Mouse (Mus musculus) cerebellum, adult 11 months (tissue): Measurements from ENCODE around the gene Pgr.
A peak's percentile ranks its signal among the peaks of the same experiment; 100 is the strongest.

Source experiments
- DNase-seq: peaks from one replicate; pipeline ENCODE4 v3.0.0; 2022

The Pgr gene

DNA sequence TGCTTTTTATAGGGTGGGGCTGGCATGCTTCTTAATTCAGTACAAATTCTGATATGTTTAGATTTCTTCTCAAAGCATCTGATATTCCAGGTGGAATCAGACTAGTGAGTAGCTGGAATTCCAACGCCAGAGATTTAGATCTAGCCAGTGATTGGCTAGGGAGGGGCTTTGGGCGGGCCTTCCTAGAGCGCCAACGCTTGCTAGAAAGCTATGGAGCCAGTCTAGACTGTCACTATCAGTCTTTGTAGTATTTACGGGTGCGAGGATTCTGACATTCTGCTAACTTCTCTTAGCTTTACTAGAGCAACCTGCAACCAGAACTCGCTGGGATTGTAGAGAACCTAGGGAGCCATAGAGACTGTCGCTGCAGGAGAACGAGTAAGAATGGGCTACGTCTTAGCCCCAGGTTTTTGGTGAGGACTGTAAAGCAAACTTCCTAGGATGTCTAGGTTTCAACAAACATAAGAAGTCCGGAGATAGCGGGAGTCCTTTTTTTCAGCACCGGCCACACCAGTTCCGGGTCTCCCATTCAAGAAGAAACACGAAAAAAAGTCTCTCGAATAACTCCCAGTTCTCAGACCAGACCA lies at the start of gene Pgr:
Gene Pgr (plus strand): TSS at position 218 of the 587 bp plus-strand sequence.
- DNase-seq: no peak

DNA sequence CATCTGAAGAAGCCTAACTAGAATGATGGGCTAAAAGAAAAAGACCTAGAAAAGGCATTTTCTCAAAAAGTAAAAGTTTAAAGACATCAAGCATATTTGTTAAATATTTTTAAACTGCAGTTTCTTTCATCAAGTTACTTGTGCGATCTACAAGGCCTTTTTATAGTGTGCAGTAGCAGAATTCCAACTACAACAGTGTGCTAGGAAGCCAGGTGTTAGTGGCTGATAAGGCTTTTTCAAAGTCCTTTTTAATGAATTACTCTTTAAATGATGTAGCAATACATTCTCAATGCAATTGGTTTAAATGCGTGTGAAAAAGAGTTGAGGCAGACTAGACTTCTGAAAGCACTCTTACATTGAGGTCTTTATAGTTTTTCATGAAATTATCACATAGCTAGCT lies 42.2 kb upstream of the Pgr start:
- DNase-seq: no peak

DNA sequence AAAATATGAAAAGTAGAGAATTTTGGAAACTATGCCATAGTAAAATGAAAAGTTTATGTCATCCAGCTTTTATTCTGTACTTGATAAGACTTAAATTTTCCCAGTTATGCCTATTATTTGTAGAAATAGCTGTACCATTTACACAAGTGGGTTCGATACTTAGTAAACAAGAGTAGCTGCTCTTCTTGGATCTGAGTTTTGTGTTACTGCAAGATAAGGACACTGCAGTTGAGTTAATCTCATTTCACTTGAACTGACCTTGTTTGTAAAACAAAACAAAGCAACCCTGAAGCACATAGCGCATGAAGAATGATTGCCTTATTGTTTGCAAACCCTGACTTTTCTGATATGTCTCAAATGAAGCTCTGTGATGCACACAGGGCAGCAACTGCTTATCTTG lies 31.1 kb upstream of the Pgr start:
- DNase-seq: no peak

DNA sequence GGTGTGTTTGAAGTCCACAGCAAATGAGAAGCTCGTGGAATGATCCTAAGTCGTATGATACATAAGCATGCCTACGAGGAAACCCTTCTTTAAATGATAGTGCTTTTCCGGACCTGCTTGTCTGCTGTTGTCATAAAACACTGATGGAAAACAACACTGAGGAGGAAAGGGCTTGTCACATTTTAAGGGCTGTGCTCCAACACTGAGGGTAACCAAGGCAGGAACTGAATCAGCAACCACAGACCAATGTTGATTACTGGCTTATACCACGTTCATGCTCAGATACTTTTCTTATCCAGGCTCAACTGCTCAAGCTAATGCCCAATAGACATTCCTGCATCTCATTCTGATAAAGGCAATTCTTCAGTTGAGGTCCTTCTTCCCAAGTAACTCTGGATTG lies 4.4 kb upstream of the Pgr start:
- no peak for DNase-seq

DNA sequence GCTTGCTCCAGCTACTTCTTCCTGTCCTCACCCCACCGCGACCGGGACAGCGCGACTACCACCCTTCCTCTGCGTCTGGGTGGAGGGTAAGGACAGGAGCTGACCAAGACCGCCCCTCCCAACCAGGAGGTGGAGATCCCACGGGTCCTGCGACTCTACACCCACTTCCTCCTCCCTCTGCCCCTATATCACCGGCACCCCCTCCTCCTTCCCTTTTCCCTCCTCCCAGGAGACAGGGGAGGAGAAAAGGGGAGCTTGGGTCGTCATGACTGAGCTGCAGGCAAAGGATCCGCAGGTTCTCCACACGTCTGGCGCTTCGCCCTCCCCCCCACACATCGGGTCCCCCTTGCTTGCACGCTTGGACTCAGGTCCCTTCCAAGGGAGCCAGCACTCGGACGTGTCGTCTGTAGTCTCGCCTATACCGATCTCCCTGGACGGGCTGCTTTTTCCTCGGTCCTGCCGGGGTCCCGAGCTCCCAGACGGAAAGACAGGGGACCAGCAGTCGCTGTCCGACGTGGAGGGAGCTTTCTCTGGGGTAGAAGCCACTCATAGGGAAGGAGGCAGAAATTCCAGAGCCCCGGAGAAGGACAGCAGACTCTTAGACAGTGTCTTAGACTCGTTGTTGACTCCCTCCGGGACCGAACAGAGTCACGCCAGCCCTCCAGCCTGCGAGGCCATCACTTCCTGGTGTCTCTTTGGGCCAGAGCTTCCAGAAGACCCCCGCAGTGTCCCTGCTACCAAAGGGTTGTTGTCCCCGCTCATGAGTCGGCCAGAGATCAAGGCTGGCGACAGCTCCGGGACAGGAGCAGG lies 775 bp downstream of the Pgr start:
- DNase-seq: no peak

DNA sequence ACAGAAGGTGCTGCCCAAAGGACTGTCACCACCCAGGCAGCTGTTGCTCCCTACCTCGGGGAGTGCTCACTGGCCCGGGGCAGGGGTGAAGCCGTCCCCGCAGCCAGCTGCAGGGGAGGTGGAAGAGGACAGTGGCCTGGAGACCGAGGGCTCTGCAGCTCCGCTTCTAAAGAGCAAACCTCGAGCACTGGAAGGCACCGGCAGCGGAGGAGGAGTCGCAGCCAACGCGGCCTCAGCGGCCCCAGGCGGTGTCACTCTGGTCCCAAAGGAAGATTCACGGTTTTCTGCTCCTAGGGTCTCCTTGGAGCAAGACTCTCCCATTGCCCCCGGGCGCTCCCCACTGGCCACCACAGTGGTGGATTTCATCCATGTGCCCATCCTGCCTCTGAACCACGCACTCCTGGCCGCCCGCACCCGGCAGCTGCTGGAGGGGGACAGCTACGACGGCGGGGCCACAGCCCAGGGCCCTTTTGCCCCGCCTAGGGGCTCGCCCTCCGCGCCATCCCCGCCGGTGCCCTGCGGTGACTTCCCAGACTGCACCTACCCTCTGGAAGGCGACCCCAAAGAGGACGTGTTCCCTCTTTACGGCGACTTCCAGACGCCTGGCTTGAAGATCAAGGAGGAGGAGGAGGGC lies 1.5 kb downstream of the Pgr start:
- peak; percentile 8 for DNase-seq

DNA sequence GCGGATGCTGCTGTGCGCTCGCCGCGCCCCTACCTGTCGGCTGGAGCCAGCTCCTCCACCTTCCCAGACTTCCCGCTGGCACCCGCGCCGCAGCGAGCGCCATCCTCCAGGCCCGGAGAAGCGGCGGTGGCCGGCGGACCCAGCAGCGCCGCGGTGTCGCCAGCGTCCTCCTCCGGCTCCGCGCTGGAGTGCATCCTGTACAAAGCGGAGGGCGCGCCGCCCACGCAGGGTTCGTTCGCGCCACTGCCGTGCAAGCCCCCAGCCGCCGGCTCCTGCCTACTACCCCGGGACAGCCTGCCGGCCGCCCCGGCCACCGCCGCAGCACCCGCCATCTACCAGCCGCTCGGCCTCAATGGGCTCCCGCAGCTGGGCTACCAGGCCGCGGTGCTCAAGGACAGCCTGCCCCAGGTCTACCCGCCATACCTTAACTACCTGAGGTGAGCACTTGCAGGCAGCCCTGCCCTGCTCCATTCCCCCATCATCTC lies 2.1 kb downstream of the Pgr start:
- DNase-seq: peak; percentile 20

DNA sequence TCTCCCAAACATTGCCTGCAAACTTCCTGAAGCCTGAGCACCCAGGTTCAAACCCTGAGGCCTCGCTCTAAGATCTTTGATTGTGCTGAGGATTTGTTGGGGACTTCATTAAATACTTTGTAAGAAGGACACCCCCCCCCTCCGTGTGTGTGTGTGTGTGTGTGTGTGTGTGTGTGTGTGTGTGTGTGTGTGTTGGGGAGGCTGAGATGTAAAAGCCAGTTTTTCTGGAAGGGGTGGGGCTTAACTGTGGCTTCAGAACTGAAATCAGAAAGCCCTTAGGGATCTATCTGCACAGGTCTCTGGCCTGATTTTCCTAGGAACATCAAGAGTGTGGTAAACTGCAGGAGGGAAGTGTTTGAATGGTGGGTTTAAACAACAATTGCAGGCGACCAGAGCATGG lies 2.6 kb downstream of the Pgr start:
- no peak for DNase-seq

DNA sequence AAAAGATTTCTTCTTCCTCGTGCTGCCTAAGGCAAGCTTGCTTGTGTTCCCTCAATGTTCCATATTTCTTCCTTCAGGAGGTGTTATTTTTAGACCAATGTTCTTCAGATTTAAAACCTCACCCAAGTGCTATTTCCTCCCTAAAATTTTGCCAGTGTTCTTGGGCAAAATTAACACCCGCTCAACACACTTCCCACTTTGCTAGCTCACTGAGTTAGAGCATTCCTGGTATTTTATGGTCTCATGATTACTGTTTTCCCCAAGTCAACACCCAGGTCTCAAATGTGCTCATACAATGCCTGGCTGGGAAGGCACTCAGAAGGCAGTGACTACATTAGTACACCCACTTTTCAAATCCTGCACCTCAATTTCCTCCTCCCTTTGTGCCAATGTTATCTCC lies 27.9 kb downstream of the Pgr start:
- DNase-seq: no peak

DNA sequence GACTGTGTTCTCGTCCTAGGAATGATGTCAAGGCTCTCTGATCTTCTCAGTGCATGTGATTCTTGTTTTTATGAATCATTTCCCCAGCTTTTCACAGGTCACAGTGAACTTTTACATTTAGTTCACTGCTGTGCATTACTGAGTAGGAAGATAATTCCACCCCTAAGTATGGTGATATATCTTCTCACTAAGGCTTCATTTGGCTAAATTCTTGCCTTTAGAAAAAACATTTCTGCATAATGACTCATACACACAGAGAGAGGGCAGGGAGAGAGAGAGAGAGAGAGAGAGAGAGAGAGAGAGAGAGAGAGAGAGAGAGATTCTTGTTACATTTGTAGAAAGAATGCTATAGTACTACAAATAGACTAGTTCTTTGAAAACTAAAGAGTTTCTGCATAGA lies 38.1 kb downstream of the Pgr start:
- no peak for DNase-seq

DNA sequence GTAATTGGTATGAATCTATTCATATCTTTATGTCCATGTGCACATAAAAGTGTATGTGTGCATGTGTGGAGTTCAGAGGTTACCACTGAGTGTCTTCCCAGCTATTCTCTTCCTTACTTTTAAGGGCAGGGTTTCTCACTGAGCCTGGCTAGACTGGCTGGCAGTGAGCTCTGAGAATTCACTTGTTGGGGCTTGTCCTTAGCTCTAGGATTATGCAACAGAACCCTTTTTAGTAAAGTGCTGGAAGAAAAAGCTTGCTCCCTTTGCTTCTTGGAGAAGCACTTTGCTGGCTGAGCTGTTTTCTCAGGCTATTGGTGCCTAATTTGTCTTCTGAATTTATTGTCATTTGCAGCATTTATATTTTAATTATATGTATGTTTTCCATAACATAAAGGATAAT lies 53.7 kb downstream of the Pgr start:
- no peak for DNase-seq

DNA sequence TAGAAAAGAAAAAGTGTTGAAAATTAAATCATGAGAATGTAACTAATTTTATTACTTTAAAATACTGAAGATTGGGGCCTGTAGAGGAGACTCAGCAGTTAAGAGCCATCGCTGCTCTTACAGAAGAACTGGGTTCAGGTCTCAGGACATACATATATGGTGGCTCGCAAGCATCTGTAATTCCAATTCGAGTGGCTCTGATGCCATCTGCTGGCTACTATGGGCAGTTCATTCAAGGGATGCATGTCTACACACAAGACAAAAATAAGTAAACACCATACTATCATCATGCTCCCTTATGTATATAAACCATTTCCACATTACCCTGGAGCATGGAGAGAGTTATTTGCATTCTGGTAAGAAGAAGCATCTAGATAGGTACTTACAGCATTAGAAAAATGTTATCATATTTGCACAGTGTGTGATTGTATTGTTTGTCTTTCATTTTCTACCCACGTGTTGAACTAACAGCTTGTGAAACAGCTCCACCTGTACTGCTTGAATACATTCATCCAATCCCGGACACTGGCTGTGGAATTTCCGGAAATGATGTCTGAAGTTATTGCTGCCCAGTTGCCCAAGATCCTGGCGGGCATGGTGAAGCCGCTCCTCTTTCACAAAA lies 65.0 kb downstream of the Pgr start:
- peak; percentile 13 for DNase-seq

DNA sequence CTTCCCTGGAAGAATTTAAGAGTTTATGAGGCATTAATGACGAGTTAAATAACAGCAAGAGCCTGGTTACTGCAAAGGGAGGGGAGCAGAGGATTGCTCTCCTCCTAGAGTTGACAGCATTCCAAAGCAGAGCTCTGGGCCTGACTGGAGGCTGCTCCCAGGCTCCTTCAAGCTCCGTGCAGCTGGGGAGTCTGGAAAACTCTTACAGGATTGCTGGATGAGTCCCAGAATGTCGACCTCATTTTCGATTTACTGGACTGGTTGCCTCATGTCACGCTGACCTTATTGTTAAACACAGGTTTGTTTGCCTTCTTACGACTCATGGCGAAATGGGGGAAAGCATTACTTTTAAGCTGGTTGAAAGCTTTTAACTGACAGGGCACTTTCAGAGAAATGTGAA lies 70.6 kb downstream of the Pgr start:
- DNase-seq: peak; percentile 2

DNA sequence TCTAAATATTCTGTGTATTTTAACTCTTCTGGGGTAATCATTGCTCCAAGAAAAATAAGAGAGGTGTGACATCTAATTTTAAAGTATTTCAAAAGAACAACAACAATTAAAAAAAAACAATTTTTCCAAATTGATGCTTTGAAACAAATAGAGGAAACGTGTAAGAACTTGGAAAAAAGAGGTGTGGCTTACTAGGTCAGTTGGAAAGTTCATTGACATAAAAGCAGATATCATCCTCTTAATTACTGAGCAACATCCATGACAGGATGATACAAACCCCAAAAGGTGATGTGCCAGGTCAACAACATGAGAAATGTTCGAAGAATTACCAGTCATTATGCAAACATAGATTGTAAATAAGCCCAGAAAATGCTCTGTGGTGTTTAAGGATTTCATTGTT lies 71.9 kb downstream of the Pgr start, which contains the start of gene Gm16485:
Gene Gm16485 (plus strand): TSS at position 301 of the 400 bp plus-strand sequence.
- no peak for DNase-seq

DNA sequence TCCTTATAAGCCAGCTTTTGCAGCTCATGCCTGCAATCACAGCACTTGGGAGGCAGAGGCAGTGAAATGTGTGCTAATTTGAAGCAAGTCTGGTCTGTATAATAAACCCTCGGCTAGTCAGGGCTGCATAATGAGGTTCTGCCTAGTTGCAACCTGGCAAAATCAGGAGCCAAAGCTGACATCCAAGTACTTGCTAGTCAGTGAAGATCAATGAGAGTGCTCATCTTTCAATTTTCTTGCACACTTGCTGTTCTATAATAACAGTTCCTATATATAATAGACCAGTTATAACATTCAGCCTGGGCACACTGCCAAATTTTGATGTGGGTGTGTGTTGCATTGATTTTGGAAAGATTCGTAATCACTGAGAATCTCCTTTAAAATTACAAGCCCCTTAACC lies 78.1 kb downstream of the Pgr start:
- DNase-seq: no peak

DNA sequence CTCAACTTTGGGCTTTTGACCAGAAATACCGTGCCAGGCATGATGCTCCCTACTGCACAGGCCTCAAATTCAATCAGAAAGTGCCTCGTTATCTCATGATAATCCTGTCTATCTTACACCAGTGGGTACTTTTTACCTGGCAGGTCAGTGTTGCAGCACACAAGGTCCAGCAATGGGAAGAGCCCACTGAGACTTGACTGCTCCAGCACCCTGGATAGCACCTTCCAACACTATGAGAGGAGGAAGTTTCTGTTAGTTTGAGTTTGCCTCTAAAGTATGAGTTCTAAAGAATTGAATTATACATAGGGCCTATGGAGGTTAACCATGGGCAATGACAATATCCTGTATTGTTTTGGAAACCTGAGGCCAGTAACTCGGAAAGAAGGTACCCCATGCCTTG lies 82.7 kb downstream of the Pgr start:
- no peak for DNase-seq

DNA sequence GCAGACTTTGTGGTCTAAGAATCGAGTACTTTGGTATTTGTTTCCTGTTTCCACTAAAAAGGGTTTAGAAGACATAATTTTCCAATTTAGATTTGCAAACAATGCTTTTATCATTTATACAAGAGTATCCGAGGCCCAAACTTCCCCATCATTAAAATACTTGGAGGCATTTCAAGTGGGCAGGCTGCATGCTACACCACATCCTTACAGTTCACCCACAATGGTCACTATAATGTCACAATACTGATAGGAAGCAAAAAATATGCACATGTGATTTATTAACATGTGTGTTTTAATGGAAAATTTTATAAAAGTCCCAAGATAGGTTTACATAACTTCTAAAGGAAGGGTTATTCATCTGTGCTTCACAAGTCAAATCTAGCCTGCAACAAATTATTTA lies 96.9 kb downstream of the Pgr start:
- DNase-seq: no peak

DNA sequence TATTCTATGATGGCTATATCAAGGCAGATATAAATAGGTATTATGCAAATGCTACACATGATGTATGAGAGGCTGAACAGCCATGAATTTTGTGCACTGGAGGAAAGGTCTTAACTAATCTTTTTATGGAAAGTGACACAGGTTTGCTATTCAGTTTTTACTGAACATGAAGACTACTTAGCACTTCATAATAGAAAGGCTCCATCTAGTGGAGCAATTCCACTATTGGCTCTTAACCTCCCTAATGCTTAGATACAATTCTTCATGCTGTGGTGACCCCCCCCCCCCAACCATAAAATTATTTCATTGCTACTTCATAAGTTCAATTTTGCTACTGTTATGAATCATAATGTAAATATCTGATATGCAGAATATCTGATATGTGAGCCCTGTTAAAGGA lies 101.5 kb downstream of the Pgr start:
- no peak for DNase-seq

DNA sequence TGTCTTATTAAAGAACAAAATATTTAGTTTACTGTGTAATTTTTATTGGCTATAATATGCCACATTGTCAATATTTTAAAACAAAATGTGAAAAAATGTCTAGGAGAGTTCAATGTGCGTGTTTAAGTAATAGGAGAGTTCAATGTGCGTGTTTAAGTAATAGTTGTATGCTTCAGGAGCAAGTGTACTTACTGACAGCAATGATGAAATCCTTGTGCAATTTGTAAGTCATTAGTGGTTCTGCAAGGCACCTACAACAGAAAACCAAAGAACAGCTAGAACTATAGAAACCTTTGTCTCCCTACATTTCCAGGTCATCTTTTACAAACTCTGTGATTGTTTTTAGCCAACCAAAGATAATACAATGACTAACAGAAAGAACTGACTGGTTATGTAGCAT lies 115.5 kb downstream of the Pgr start:
- no peak for DNase-seq
